Mouse (Mus musculus): Measurements from ENCODE around the gene N4bp1.

Gene N4bp1

DNA sequence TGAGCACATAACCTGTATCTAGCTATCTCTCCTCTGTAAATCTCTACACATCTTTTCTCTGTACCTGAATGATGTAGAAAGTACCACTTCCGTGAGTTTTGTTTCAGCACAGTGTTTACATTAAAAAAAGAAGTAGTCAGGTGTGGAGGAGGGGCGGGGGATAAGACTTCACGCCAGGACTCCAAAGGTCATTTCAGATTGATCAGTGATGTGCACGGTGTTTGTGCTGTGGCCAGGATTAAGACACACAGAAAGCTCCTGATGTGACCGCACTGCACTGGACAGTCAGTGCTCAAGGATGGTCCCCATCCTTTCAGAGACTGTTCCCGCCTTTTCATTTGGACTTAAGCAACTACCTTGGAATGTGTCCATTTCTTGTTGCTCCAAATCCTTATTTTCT, 124.3 kb downstream of the N4bp1 start:
- no peak for DNase-seq (ENCODE audit: low read depth)

DNA sequence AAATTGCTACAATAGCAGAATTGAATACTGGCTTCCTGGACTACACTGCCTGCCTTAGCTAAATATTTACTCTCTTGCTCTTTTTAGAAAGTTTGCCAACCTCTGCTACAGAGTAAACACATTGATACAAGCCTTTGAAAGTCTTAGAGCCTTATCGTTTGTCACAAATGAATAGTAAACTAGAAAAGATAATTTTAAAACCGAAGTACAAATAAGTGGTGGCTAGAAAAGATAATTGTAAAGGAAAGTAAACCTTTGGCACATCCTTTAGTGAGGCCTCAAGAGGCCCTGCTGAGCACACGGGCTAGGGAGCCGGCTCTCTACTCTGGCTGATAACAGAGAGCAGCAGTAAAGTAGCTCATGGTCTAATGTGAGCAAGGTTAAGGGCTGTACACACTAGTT, 126.0 kb downstream of the N4bp1 start:
- no peak for DNase-seq (ENCODE audit: low read depth)

DNA sequence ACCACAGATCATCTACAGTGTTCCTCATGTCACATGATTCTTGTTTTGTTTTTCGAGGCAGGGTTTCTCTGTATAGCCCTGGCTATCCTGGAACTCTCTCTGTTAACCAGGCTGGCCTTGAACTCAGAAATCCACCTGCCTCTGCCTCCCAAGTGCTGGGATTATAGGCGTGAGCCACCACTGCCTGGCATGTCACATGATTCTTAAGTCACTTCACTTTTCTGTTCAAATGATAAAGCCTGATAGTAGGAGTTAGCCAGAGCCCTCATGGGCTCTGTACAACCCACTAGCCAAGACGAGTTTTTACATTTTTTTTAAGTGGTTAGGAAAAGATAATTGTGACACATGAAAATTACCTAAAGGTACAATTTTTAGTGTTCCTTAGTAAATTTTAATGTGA, 126.4 kb downstream of the N4bp1 start:
- no peak for DNase-seq (ENCODE audit: low read depth)
